Mouse (Mus musculus) hematopoietic stem cell, adult 5-6 weeks (primary cell): Measurements from ENCODE around the gene Scn1b. TPM values are rescaled to one million over a fixed set of nuclear protein-coding genes. Genes with fewer than 3 reads are reported as not detected.

Experiments
- ATAC-seq, 2 experiments: fragments of 125-278 bp in 1 of 2; replicated peaks in 1 of 2; 2 replicates each; pipeline ENCODE4 v1.8.0; 2016 to 2017; ENCODE audit warnings: inconsistent platforms in 2 of 2, mild to moderate bottlenecking in 2 of 2, moderate number of reproducible peaks in 2 of 2, low read depth in 1 of 2, moderate TSS enrichment in 1 of 2; ENCODE audit not compliant: low FRiP score in 2 of 2, poor library complexity in 2 of 2, severe bottlenecking in 2 of 2, insufficient read depth in 1 of 2, low TSS enrichment in 1 of 2
- total RNA-seq: library from RNA; stranded (forward); fragments of 172-1452, 232-1000 nt; gene quantifications from 2 replicates; pipeline ENCODE4 v1.2.3, GENCODE M21; 2017

The Scn1b gene
- total RNA-seq, 1 experiment from 2014 or later, result 6.6 TPM

DNA sequence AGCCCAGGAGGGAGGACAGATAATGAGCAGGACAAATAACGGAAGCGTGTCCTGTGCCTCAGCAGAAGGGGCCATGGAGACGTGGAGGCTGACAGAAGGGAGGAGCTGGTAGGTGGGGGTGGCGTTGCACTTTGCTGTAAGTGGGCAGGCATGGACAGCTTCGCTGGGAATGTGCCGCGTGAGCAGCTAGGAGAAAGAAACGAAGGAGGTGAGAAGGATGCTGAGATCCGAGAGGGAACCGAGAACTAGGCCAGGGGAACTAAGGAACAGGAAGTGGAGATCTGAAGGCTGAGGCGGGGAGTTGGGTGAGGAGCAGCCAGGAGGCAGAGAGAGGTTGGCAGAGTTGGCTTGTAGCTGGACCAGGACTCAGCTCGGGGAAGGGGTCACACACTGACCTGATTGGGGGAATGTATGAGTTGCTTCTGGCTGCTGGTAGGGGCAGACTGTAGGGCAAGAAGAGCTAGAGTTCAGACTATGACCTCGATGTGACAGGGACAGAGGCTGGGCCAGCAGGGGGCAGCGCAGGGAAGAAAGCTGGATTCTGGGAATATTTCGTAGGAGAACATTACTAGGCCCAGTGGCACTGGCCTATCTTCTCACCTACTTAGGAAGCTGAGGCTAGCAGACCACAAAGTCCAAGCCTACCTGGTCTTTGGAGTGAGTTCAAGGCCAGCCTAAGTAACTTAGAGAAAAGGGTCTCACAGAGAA, 21.6 kb downstream of the Scn1b start:
- peak in 1 of 2 experiments; percentile 18; a peak in 1 of 4 replicates for ATAC-seq

DNA sequence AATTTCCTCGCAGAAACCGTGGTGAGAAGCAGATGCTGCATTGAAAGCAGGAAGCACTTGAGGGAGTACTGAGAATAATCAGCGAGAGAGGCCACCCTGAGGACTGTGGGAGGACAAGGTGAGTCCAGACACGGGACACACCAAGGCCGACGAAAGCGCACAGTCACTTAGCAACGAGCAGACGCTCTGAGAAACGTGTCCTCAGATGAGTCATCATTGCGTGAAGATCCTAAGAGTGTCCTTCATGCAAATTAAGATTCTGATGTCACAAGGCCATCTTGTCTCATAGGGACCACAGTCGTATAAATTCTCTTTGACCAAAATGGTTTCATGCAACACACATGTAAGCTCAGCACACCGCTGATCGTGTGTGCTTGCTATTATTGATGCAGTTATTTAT, 26.0 kb downstream of the Scn1b start:
- no peak for ATAC-seq

DNA sequence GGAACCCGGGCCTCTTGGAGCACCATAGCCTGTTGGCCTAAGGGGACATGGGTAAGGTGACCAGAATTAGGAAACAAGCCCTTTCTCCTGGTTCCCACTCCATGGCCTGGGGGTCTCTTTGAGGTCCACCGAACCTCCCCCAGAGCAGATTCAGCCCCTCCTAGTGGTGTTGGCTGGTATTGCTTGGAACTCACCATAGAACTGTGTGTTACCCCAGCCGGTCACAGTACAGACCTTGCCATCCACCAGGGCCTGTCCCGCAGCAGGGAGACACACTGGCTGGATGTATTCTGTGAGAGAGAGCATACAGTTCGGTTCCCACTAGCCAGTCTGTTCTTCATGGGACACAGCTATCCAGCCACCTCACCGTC, 27.2 kb downstream of the Scn1b start:
- no peak for ATAC-seq

DNA sequence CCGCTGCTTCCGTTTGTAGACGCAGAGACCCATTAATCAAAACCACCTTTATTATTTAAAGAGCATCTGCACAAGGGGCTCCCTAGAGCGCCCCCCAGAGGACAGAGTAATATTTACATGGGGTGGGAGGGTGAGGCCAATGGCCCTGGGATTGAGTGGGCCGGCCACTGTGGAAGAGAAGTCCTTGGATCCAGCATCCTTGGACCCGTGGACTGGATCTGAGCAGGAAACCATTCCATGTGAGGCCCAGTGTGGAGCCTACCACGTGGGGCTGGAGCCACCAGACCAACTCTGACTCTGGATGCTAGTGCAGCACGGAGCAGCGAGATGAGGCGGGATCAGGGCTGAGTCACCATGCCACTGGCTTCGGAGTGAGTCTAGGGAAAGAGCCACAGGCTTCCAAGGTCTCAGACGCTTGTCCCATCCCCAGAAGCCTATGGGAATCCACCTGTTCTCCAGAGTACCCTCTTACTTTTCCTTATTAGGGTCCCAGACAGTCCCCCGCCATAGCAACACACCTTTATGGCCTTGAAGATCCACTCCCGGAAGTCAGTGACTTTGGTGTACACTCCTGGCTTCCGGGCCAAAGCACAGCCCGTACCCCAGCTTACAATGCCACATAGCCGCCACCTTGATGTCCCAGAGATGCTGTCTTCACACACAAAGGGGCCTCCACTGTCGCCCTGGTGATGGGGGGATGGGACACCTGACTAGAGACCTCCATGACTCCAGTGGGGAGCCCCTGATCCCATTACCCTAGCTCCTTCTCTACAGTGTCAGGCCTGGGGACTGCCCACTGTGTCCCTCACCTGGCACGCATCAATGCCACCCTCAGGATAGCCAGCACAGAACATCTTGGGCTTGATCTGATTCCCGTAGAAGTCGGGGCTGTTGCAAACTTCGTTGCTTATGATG, 27.8 kb downstream of the Scn1b start:
- no peak for ATAC-seq

DNA sequence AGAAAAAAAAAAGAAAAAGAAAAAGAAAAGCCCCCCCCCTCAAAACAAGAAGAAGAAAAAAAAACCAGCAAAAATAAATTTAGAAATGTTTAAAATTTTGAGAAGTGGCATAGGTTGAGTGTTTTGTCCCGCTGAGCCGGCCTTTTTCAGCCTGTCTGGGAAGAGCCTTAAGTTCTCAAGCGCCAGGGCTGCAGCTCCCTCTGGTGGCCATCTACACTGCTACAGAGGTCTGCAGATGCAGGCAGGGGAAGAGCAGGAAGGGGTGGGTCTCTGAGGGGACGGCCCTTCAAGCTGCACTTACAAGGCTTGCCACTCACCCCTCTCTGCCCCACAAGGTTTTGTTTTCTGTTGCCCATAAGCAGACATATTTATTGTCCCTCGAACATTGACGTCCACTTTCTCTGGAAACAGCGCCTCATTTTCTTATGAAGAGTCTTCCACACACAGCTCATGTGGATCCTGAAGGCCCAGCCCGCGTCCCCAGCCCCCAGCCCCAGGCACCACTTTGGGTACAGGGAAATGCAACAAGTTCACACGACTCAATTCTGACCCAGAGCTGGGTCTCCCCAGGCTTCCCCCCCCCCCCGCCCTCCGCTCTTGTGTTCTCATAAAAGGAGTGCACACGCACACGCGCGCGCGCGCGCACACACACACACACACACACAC, 29.1 kb downstream of the Scn1b start:
- ATAC-seq, result peak; percentile 91 to 96

DNA sequence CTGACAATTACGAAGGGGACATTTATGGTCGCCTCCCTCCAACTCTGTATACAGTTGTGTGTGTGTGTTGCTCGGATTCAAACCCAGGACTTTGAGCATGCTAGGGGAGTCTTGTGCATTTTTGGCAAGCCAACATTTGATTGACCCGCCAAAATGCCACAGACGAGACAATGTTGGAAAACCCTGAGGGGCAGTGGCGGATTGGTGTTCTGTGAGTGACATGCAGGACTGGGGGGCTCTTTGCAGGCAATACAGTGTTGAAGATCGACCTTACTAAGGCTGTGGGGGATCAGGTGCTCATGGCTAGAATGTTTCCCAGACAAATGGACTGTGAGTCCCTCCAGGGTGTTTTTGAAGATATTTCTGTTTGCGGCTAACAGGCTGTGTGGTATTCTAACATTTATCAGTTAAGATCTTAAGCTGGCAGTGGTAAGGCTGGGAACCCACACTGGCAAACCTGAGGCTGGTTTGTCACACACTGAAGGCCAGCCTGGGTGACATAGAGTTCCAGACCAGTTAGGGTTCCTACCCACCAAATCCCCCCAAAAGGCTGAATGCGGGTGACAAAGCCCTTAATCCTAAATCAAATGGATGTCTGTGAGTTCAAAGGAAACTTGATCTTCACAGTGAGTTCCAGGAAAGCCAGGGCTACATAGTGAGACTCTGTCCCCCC, 29.8 kb downstream of the Scn1b start:
- ATAC-seq, result no peak

DNA sequence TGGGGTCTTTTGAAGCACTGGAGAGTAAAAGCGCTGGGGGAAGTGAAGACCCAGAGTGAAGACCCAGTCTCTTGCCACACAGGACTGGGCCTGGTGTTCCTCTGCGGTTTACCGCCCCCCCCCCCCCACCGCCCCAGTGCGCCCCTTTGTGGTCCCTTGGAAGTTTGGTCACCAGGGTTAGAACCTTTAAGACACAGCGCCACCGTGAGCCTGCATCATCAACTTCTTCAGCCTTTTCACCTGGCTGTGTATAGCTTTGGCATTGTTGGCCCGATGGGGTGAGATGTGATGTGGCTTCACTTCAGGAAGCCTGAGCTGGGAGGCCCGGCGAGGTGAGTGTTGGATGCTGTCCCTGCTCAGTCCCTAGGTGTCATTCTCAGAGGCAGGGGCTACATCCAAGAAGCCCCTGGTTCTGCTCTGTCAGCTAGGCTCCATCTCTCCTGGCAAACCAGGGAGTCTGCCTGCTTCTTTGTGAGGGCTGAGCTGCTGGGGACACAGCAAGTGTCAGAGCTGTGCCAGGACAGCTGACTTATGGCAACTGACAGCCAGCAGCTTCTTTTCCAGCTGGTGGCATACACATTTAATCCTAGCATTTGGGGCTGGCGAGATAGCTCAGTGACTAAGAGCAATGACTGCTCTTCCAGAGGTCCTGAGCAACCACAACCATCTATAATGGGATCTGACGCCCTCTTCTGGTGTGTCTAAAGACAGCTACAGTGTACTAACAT, 31.9 kb downstream of the Scn1b start:
- peak in 1 of 2 experiments; percentile 23; a peak in 1 of 4 replicates for ATAC-seq

DNA sequence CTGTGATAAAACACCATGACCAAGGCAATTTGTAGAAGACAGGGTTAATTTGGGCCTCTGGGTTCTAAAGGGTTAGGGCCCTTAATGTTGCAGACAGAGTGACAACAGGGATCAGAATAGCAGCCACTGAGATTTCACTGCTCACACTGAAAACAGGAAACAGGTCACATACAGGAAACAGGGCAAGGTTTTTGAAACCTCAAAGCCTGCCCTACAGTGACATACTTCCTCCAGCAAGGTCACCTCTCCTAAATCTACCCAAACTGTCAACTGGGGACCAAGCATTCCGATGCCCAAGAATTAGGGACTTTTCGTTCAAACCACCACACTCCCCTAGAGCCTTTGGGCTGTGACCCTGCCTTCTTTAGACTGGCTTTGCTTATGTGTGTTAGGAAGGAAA, 37.1 kb downstream of the Scn1b start:
- ATAC-seq, result peak; percentile 91 to 95

DNA sequence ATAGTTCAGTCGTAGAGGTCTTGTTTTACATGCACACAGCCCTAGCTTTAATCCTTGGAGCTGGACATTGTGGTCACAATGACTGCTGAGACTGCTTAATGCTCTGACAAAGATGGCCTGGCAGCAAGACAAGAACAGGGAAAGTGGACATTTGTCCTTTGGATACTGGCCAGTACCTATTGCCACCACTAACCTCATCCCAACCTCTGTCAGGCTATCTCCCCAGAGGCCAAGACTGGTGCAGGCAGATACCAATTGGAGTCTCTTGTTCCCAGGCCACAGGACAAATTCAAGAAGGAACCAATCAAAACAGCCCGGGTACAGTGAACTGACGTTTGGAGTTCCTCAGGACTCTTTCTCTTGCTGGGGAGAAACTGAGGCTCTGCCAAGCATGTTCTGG, 38.6 kb downstream of the Scn1b start:
- no peak for ATAC-seq

DNA sequence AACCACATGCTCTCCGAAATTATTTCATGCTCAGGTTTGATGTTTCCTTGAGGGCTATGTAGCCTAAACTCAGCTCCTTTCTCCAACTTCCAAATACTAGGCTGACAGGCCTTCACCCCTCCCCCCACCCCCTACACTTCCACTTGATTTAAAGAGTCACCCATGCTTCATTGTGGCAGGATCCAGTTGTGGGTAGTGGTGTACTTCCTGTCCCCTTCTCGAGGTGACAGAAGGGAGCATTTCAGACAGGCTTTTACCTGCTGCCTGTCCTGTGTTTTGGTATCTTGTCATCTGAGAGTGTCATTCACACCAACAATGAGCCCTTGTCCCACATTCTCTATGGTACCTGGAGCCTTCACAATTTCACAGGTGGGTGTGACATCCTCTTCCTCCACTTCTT, 39.5 kb downstream of the Scn1b start:
- ATAC-seq, result no peak

DNA sequence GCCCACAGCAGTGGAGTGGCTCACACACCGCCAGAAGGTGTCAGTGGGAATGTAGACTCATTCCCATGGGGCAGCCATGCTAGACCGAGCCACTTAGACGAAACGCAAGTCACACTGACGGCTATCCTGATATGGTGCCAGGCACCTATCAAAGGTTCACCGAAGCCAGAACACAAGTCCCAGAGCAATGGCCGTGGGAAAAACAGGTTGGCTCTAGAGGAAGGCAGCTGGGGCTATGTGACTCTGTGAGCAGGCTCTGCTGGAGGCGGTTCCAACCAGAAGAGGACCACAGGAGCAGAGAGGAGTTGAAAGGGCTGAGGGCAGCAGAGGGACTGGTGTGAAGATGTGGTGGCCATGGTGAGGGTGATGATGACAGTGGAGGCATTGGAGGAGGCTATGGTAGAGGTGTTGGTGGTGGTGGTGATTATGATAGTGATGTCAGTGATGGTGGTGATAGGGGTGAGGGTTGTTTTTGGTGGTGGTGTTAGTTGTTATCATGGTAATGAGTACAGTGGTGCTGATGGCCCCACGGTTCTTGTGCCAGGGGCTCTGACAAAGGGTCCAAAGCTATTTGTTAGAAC, 40.5 kb downstream of the Scn1b start:
- no peak for ATAC-seq

DNA sequence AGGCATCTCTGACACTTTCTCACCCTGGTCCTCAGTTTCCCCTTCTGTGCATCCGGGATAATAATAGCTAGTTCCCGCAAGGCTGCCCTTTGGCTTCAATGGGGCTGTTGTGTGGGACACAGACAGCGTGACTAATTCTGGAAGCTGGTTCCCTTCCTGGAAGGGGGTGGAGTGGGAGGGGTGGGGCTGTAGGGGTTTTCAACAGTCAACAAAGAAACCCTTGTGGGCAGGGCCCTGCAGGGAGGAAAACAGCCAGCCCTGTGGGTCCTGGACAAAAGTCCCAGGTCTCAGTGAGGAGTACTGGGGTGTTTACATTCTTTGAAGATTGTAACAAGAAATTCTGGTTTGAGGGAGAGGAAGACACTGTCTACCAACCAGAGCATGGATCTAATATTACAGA, 41.6 kb downstream of the Scn1b start:
- no peak for ATAC-seq

DNA sequence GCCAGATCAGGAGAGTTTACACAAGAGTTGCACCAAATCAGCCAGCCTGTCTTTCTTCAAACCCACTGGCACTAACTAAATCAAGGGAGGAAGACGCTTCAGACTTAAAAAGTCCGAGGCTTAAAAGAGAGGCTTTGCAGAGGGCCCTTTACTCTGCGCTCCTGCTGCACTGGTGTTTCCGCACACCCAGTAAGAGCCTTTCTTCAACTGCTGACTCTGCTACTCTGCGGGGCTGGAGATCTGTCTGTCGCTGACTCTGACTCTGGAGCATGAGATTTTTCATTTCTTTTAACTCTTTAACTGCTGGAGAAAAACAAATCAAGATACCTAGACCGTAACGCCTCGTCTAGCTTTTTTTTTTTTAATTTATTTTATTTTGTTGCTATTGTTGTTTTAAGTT, 42.7 kb downstream of the Scn1b start:
- no peak for ATAC-seq

DNA sequence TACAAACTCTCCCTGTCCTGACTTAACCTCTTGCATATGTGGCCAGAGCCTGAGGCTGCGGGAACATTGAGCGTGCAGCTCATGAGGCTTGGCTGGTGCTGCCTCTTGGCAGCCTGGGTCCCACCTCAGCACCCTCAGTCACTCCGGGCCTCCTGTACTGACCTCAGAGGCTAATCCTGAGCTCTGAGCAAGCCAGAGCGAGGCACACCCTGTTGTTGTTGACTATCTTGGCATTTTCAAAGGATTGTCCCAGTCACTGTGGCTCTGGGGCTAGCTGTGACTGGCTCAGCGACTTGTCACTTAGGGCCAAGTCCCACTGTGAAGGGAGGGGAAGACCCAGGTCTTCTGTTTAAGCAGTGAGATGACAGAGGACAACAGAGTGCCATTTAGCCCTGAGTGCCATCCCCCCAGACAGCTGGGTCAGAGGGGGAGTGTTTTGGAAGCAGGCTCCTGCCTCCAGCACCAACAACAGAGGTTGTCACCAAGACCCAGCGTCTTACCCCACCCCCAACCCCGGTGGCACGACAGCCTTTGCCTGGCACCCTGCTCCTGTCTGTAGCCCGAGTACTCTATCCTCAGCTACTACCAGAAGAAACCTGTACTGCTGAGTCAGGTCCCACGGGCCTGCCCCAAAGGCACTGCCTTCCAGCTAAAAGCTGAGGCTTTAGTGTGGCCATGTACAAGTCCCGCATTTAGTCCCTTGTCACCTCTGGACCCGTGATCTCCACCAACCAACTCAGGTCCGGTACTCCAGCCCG, 43.8 kb downstream of the Scn1b start:
- no peak for ATAC-seq

DNA sequence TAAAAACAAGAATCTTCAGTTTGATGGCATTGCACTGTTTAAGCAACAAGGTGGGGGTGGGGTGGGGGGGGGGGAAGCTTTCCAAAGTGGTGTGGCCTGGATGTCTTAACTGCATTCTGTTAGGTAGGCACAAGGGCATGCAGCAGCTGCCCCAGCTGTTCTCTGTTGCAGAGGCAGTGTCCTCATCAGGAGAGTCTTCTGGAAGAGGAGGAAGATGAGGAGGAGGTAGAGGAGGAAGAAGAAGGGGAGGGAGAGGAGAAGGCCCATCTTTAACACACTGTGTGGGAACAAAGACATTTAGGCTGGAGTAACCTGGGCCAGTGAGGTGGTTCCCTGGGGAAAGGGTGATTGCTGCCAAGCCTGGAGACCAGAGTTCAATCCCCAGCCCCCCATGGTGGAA, 44.7 kb downstream of the Scn1b start:
- ATAC-seq, result no peak

DNA sequence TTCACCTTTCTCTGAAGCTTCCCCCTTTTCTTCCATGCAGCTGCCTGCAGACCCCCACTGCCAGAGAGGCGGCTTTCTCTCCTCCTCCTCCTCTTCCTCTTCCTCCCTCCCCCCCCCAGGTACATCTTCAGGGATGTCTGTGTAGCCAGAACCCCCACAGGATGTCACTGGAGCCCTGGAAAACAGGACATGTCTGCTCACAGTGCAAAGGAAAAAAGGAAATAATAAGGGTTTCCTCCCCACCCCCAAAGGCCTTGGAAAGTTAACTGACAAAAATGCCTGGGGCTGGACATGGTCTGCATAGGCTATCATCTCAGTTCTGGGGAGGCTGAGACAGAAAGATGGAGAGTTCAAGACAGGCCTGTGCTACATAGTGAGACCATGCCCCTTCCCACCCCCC, 45.7 kb downstream of the Scn1b start:
- ATAC-seq, result no peak
